Mouse (Mus musculus) embryo, embryonic 11.5 days (tissue): ENCODE results near the gene St6galnac3.
"Not testable (repeated sequence)": the region's sequence is repeated elsewhere in the genome, so short reads cannot be mapped to it uniquely, and the experiment has no call there.

Experiments used
- DNase-seq: peaks from one replicate; pipeline ENCODE4 v3.0.0-alpha.2; 2012; ENCODE audit warnings: low read depth, low spot score

Gene St6galnac3

GRCm38 (mm10) chr3:153414132-153414531 lies 310.8 kb downstream of the St6galnac3 start:
- no peak for DNase-seq

GRCm38 (mm10) chr3:153409286-153409685 lies 315.7 kb downstream of the St6galnac3 start:
- DNase-seq: no peak

- no peak for DNase-seq
Measured at GRCm38 (mm10) chr3:153408361-153408760, 316.6 kb downstream of the St6galnac3 start.

GRCm38 (mm10) chr3:153407698-153408097 lies 317.3 kb downstream of the St6galnac3 start:
- no peak for DNase-seq

GRCm38 (mm10) chr3:153406858-153407257 lies 318.1 kb downstream of the St6galnac3 start:
- DNase-seq: no peak

- DNase-seq: no peak
Measured at GRCm38 (mm10) chr3:153406220-153406619, 318.8 kb downstream of the St6galnac3 start.

- no peak for DNase-seq
Measured at GRCm38 (mm10) chr3:153405643-153406042, 319.3 kb downstream of the St6galnac3 start.

GRCm38 (mm10) chr3:153400259-153400658 lies 324.7 kb downstream of the St6galnac3 start:
- DNase-seq: no peak

GRCm38 (mm10) chr3:153399574-153399973 lies 325.4 kb downstream of the St6galnac3 start:
- no peak for DNase-seq

GRCm38 (mm10) chr3:153397726-153398125 lies 327.2 kb downstream of the St6galnac3 start:
- no peak for DNase-seq

GRCm38 (mm10) chr3:153396375-153397068 lies 328.5 kb downstream of the St6galnac3 start:
- DNase-seq: no peak

GRCm38 (mm10) chr3:153395351-153395750 lies 329.6 kb downstream of the St6galnac3 start:
- DNase-seq: no peak

- DNase-seq: no peak
Measured at GRCm38 (mm10) chr3:153394751-153395150, 330.2 kb downstream of the St6galnac3 start.

GRCm38 (mm10) chr3:153394224-153394623 lies 330.8 kb downstream of the St6galnac3 start:
- no peak for DNase-seq

- not testable (repeated sequence) for DNase-seq
Measured at GRCm38 (mm10) chr3:153391451-153391850, 333.5 kb downstream of the St6galnac3 start.

GRCm38 (mm10) chr3:153384651-153385050 lies 340.3 kb downstream of the St6galnac3 start:
- not testable (repeated sequence) for DNase-seq

GRCm38 (mm10) chr3:153383656-153384055 lies 341.3 kb downstream of the St6galnac3 start:
- no peak for DNase-seq

GRCm38 (mm10) chr3:153365057-153365755 lies 359.8 kb downstream of the St6galnac3 start:
- DNase-seq: no peak

GRCm38 (mm10) chr3:153364366-153364765 lies 360.6 kb downstream of the St6galnac3 start:
- no peak for DNase-seq

- no peak for DNase-seq
Measured at GRCm38 (mm10) chr3:153359966-153360365, 365.0 kb downstream of the St6galnac3 start.

GRCm38 (mm10) chr3:153356071-153356470 lies 368.9 kb downstream of the St6galnac3 start:
- no peak for DNase-seq

- no peak for DNase-seq
Measured at GRCm38 (mm10) chr3:153354988-153355297, 370.0 kb downstream of the St6galnac3 start.
